Mouse (Mus musculus) kidney, postnatal 0 days (tissue): ENCODE measurements at regions not wholly inside any gene's neighbourhood (a gene's known extent, or its start where the extent isn't known, plus 50 kb on each side); places are given as distances from the start of the nearest gene placed in this dataset.
A peak's percentile ranks its signal among the peaks of the same experiment; 100 is the strongest.

ENCODE experiments used
- ATAC-seq: fragments of 200-750 bp; cut with Nextera tagmentation; replicated peaks from 2 replicates; pipeline ENCODE4 v1.8.0; 2017; ENCODE audit warnings: low read depth, moderate number of reproducible peaks, moderate TSS enrichment, moderate library complexity; ENCODE audit not compliant: low FRiP score
- DNase-seq: peaks from one replicate; pipeline ENCODE4 v3.0.0-alpha.2; 2016; ENCODE audit warnings: low spot score
- H3K27ac ChIP-seq: fragments of 300-500 bp; sonication (generic); 2 replicates; pipeline ENCODE4 v1.5.1; 2014; ENCODE audit warnings: mild to moderate bottlenecking
- H3K27me3 ChIP-seq: fragments of 300-500 bp; sonication (generic); 2 replicates; pipeline ENCODE4 v1.6.1; 2014; ENCODE audit warnings: low read length, mixed read lengths; ENCODE audit not compliant: insufficient read depth
- H3K36me3 ChIP-seq: fragments of 300-500 bp; sonication (generic); 2 replicates; pipeline ENCODE4 v1.6.1; 2014; ENCODE audit warnings: low read length, mixed read lengths; ENCODE audit not compliant: insufficient read depth
- H3K4me1 ChIP-seq: fragments of 300-500 bp; sonication (generic); replicated peaks from 2 replicates; pipeline ENCODE4 v1.6.1; 2014; ENCODE audit warnings: antibody characterized with exemption, low read length, mixed read lengths; ENCODE audit not compliant: insufficient read depth
- H3K4me2 ChIP-seq: fragments of 300-500 bp; sonication (generic); 2 replicates; pipeline ENCODE4 v1.6.1; 2014; ENCODE audit warnings: mild to moderate bottlenecking, low read length, moderate library complexity, mixed read lengths
- H3K4me3 ChIP-seq: fragments of 300-500 bp; sonication (generic); replicated peaks from 2 replicates; pipeline ENCODE4 v1.5.1; 2014; ENCODE audit warnings: low read depth, low read length
- H3K9ac ChIP-seq: fragments of 300-500 bp; sonication (generic); 2 replicates; pipeline ENCODE4 v1.6.1; 2014; ENCODE audit warnings: low read depth, low read length
- H3K9me3 ChIP-seq: fragments of 300-500 bp; sonication (generic); replicated peaks from 2 replicates; pipeline ENCODE4 v1.6.1; 2016; ENCODE audit warnings: low read length, inconsistent platforms, mixed read lengths
- CTCF ChIP-seq: IDR thresholded peaks from 2 replicates; pipeline ENCODE4 v1.5.1; 2016; ENCODE audit warnings: antibody characterized with exemption, low read depth, mild to moderate bottlenecking, moderate library complexity
- WGBS: fragments of 180-500 bp; shearing (Covaris S2); extraction: QIAGEN DNeasy Blood & Tissue Kit; methylation state at CpG from one replicate; pipeline ENCODE4 v1.1.7; 2014; 5-methylcytosine and 5-hydroxymethylcytosine counted together

DNA sequence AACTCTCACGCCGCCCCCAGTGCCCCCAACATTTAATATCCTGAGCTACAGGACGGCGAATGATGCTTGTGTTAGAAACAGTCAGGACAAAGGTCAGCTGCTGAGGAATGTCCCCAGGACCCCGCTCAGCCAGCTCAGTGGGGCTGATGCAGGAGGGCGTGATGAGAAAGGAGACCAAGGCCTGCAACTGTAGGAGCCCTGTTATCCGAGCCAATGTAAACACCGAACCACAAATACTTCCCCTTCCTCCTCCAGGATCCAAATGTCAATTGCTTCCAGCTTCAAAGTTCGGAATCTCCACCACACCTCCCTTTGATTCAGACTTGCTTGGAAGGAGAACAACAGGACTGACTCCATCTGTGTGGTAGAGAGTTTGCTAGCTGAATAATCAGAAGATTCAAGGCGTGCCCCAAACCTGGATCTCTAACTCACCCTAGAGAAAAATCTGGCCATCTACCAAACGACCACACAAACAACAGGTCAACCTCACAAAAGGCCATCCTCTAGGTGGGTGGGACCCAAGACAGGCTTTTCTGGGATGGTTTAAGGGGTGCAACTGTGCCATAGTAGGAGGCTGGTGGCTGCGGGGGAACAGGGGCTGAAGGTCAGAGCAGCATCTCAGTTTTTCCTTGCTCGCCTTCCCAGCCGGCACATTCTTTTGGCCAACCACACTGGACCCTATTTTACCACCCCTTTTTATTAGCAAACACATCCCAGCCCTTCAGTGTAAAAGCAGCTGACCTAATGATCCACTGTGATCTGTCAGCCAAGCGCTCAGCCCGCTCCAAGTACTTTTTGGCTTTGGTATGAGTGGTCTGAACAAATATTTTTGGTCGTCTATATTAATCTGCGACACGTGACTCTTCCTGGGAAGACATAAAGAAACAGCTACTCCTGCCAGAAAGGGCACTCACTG, 1475.8 kb upstream of the Gulo start:
- H3K27me3 ChIP-seq: no peaks in the 10 kb centered on the region
- H3K4me1 ChIP-seq: peaks cover 7% of the 10 kb centered on the region
- no peak overlapping the region for H3K4me3 ChIP-seq
- H3K36me3 ChIP-seq: no peaks in the 10 kb centered on the region
- 18% methylated on average over 19 of the region's 19 CpGs for WGBS
- no peak overlapping the region for H3K4me2 ChIP-seq
- no peak overlapping the region for H3K27ac ChIP-seq
- DNase-seq: peak; percentile 70
- no peaks in the 10 kb centered on the region for H3K9me3 ChIP-seq
- no peak overlapping the region for H3K9ac ChIP-seq
- TF ChIP-seq CTCF: no peak
- ATAC-seq: no peak
